Mouse (Mus musculus): Measurements from ENCODE around the gene Nmnat3.
"Not testable (repeated sequence)": the region's sequence is repeated elsewhere in the genome, so short reads cannot be mapped to it uniquely, and the experiment has no call there.

Nmnat3 gene

GRCm38 (mm10) chr9:98287135-98287534 is at the start of gene Nmnat3:
Gene Nmnat3 (plus strand): TSS chr9:98287435.
- not testable (repeated sequence) for DNase-seq (ENCODE audit: low read depth, low spot score)

- no peak for DNase-seq (ENCODE audit: low read depth, low spot score)
These were observed 43.8 kb upstream of the Nmnat3 start for GRCm38 (mm10) chr9:98243481-98243880.

- peak; percentile 13 for DNase-seq (ENCODE audit: low read depth, low spot score)
These were observed 43.0 kb upstream of the Nmnat3 start for GRCm38 (mm10) chr9:98244223-98244622.

- no peak for DNase-seq (ENCODE audit: low read depth, low spot score)
These were observed 42.0 kb upstream of the Nmnat3 start for GRCm38 (mm10) chr9:98245226-98245625.

GRCm38 (mm10) chr9:98246351-98246750 is 40.9 kb upstream of the Nmnat3 start:
- DNase-seq (ENCODE audit: low read depth, low spot score) = no peak

- no peak for DNase-seq (ENCODE audit: low read depth, low spot score)
These were observed 27.0 kb upstream of the Nmnat3 start for GRCm38 (mm10) chr9:98260210-98260609.

GRCm38 (mm10) chr9:98261461-98262011 is 25.7 kb upstream of the Nmnat3 start:
- no peak for DNase-seq (ENCODE audit: low read depth, low spot score)

GRCm38 (mm10) chr9:98264916-98265315 is 22.3 kb upstream of the Nmnat3 start:
- no peak for DNase-seq (ENCODE audit: low read depth, low spot score)

- no peak for DNase-seq (ENCODE audit: low read depth, low spot score)
These were observed 14.5 kb upstream of the Nmnat3 start for GRCm38 (mm10) chr9:98272734-98273133.

GRCm38 (mm10) chr9:98275080-98275479 is 12.2 kb upstream of the Nmnat3 start:
- DNase-seq (ENCODE audit: low read depth, low spot score) = no peak

- no peak for DNase-seq (ENCODE audit: low read depth, low spot score)
These were observed 7.1 kb upstream of the Nmnat3 start for GRCm38 (mm10) chr9:98280162-98280561.

GRCm38 (mm10) chr9:98285606-98286301 is 1.5 kb upstream of the Nmnat3 start:
- DNase-seq (ENCODE audit: low read depth, low spot score) = no peak

- DNase-seq (ENCODE audit: low read depth, low spot score) = no peak
These were observed 2.4 kb downstream of the Nmnat3 start for GRCm38 (mm10) chr9:98289665-98290064.

GRCm38 (mm10) chr9:98290591-98290990 is 3.4 kb downstream of the Nmnat3 start:
- no peak for DNase-seq (ENCODE audit: low read depth, low spot score)

GRCm38 (mm10) chr9:98296383-98297201 is 9.4 kb downstream of the Nmnat3 start:
- peak; percentile 79 for DNase-seq (ENCODE audit: low read depth, low spot score)

GRCm38 (mm10) chr9:98297234-98297936 is 10.2 kb downstream of the Nmnat3 start:
- DNase-seq (ENCODE audit: low read depth, low spot score) = peak; percentile 29

GRCm38 (mm10) chr9:98297937-98298595 is 10.8 kb downstream of the Nmnat3 start:
- no peak for DNase-seq (ENCODE audit: low read depth, low spot score)

GRCm38 (mm10) chr9:98298761-98299160 is 11.5 kb downstream of the Nmnat3 start:
- no peak for DNase-seq (ENCODE audit: low read depth, low spot score)

GRCm38 (mm10) chr9:98299235-98299634 is 12.0 kb downstream of the Nmnat3 start:
- DNase-seq (ENCODE audit: low read depth, low spot score) = no peak

GRCm38 (mm10) chr9:98300582-98300981 is 13.3 kb downstream of the Nmnat3 start:
- no peak for DNase-seq (ENCODE audit: low read depth, low spot score)

- DNase-seq (ENCODE audit: low read depth, low spot score) = no peak
These were observed 19.8 kb downstream of the Nmnat3 start for GRCm38 (mm10) chr9:98307011-98307410.

All from forelimb bud, embryonic 11.5 days (tissue).